Mouse (Mus musculus) liver, embryonic 16.5 days (tissue): ENCODE results near the gene Glcci1. TPM values are rescaled to one million over a fixed set of nuclear protein-coding genes. Genes with fewer than 3 reads are reported as not detected.

Source experiments
- ATAC-seq: fragments of 200-750 bp; cut with Nextera tagmentation; 2 replicates; pipeline ENCODE4 v1.8.0; 2017; ENCODE audit warnings: low read depth, mild to moderate bottlenecking, moderate number of reproducible peaks, moderate library complexity
- H3K27ac ChIP-seq: fragments of 300-500 bp; sonication (generic); 2 replicates; pipeline ENCODE4 v1.5.1; 2014; ENCODE audit warnings: mild to moderate bottlenecking, low read length
- H3K27me3 ChIP-seq: fragments of 300-500 bp; sonication (generic); 2 replicates; pipeline ENCODE4 v1.6.1; 2014; ENCODE audit warnings: low read depth, low read length, mixed read lengths; ENCODE audit not compliant: control insufficient read depth, insufficient read depth
- H3K36me3 ChIP-seq: fragments of 300-500 bp; sonication (generic); 2 replicates; pipeline ENCODE4 v1.6.1; 2014; ENCODE audit warnings: mild to moderate bottlenecking; ENCODE audit not compliant: control insufficient read depth, insufficient read depth
- H3K4me1 ChIP-seq: fragments of 300-500 bp; sonication (generic); 2 replicates; pipeline ENCODE4 v1.6.1; 2014; ENCODE audit warnings: low read depth, low read length, mixed read lengths; ENCODE audit not compliant: control insufficient read depth
- H3K4me2 ChIP-seq: fragments of 300-500 bp; sonication (generic); 2 replicates; pipeline ENCODE4 v1.6.1; 2014; ENCODE audit warnings: low read depth, low read length, mixed read lengths
- H3K4me3 ChIP-seq: fragments of 300-500 bp; sonication (generic); 2 replicates; pipeline ENCODE4 v1.5.1; 2014; ENCODE audit warnings: low read depth, mild to moderate bottlenecking, low read length
- H3K9ac ChIP-seq: fragments of 300-500 bp; sonication (generic); 2 replicates; pipeline ENCODE4 v1.6.1; 2014; ENCODE audit warnings: low read depth, low read length
- H3K9me3 ChIP-seq: fragments of 300-500 bp; sonication (generic); replicated peaks from 2 replicates; pipeline ENCODE4 v1.6.1; 2016; ENCODE audit warnings: low read length; ENCODE audit not compliant: control insufficient read depth
- WGBS: fragments of 180-500 bp; shearing (Covaris S2); extraction: QIAGEN DNeasy Blood & Tissue Kit; methylation state at CpG from one replicate; pipeline ENCODE4 v1.1.7; 2014; ENCODE audit not compliant: insufficient replicate concordance; 5-methylcytosine and 5-hydroxymethylcytosine counted together
- polyA plus RNA-seq: library from polyadenylated mRNA; unstranded; fragments of >200 nt; fragmentation: Nextera tagmentation; extraction: Ambion mirVana; gene quantifications from 2 replicates; pipeline ENCODE4 v1.2.1, GENCODE M21; 2015

The Glcci1 gene
- polyA plus RNA-seq, 1 experiment from 2014 or later, result 1.2 TPM

GRCm38 (mm10) chr6:8560682-8561081 is 51.3 kb downstream of the Glcci1 start:
- Histone ChIP-seq H3K27me3 (no peaks in the 10 kb centered on the region), H3K9me3 (no peaks in the 10 kb centered on the region), H3K4me3 (no peak overlapping the region), H3K9ac (no peak overlapping the region), H3K4me1 (no peaks in the 10 kb centered on the region), H3K36me3 (no peaks in the 10 kb centered on the region), H3K27ac (no peak overlapping the region), H3K4me2 (no peak overlapping the region)
- 83% methylated on average over 2 of the region's 2 CpGs for whole genome bisulfite sequencing
- no peak for ATAC-seq

DNA sequence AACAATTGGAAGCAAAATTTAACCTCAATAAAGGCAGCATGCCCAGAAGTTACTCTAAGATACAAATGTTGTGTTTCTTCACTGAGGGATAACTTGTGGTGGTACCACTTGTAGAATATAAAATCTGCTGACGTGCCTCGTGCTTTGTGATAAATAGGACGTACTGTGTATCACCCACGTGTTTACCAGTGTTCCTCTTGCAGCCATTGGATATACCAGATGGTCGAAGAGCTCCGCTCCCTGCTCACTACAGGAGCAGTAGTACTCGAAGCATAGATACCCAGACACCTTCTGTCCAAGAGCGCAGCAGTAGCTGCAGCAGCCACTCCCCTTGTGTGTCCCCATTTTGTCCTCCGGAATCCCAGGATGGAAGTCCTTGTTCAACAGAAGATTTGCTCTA is 73.0 kb downstream of the Glcci1 start:
- H3K4me3 ChIP-seq, result no peak overlapping the region
- no peaks in the 10 kb centered on the region for H3K9me3 ChIP-seq
- H3K4me2 ChIP-seq, result no peak overlapping the region
- H3K27me3 ChIP-seq, result no peaks in the 10 kb centered on the region
- WGBS, result 82% methylated on average over 9 of the region's 9 CpGs
- H3K4me1 ChIP-seq, result no peaks in the 10 kb centered on the region
- no peak for ATAC-seq
- no peak overlapping the region for H3K27ac ChIP-seq
- no peak overlapping the region for H3K9ac ChIP-seq
- H3K36me3 ChIP-seq, result no peaks in the 10 kb centered on the region

- WGBS, result 54% methylated on average over 3 of the region's 3 CpGs
- Histone ChIP-seq H3K27me3 (no peaks in the 10 kb centered on the region), H3K9me3 (no peaks in the 10 kb centered on the region), H3K36me3 (no peaks in the 10 kb centered on the region), H3K4me2 (no peak overlapping the region), H3K9ac (no peak overlapping the region), H3K4me1 (no peaks in the 10 kb centered on the region), H3K4me3 (no peak overlapping the region), H3K27ac (no peak overlapping the region)
- no peak for ATAC-seq
Measured at GRCm38 (mm10) chr6:8583892-8584291, 74.5 kb downstream of the Glcci1 start.

- H3K4me3 ChIP-seq, result no peak overlapping the region
- no peaks in the 10 kb centered on the region for H3K27me3 ChIP-seq
- H3K4me2 ChIP-seq, result no peak overlapping the region
- ATAC-seq, result no peak
- no peaks in the 10 kb centered on the region for H3K9me3 ChIP-seq
- H3K9ac ChIP-seq, result no peak overlapping the region
- H3K4me1 ChIP-seq, result no peaks in the 10 kb centered on the region
- H3K36me3 ChIP-seq, result no peaks in the 10 kb centered on the region
- H3K27ac ChIP-seq, result no peak overlapping the region
- WGBS, result 90% methylated on average over 9 of the region's 9 CpGs
Measured at GRCm38 (mm10) chr6:8591665-8592064, 82.3 kb downstream of the Glcci1 start.

GRCm38 (mm10) chr6:8617369-8617768 is 108.0 kb downstream of the Glcci1 start:
- ATAC-seq, result no peak
- H3K9me3 ChIP-seq, result no peaks in the 10 kb centered on the region
- H3K27ac ChIP-seq, result no peak overlapping the region
- no peak overlapping the region for H3K4me2 ChIP-seq
- no peaks in the 10 kb centered on the region for H3K36me3 ChIP-seq
- WGBS, result 32% methylated on average over 2 of the region's 2 CpGs
- H3K27me3 ChIP-seq, result no peaks in the 10 kb centered on the region
- H3K9ac ChIP-seq, result no peak overlapping the region
- no peak overlapping the region for H3K4me3 ChIP-seq
- H3K4me1 ChIP-seq, result no peaks in the 10 kb centered on the region

DNA sequence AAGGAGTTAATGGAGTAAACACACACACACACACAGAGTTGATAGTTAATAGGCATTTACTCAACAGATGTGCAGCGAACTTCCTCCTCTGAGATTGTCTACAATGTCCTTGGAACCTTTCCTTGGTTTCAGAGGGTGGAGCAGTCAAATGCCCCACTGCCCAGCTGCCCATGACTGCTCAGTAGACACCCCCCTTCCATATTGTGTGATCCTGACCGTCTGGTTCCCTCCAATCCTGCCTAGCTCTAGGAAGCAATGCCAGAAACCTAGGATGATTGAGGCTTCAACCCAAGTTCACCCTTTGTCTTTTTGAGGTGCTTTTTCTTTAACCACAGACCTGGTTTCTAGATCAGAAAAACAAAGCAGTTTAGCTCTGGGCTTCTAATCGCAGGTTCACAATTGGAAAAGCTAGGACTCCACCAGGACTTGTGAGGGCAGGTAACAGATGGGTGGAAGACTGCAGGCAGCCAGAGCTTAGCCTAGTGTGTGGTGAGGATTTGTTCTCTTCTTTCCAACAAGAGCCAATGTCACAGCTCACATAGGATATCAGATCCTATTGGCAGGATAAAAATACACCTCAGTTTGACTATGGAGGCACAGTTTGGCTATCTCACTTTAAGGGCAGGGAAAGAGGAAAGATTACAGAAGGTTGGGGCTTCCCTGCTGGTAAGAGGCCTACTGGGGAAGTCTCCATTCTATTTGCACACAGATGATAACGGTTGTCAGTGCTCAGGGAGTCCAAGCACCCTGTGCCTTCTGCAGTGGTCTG is 110.4 kb downstream of the Glcci1 start:
- no peak overlapping the region for H3K4me3 ChIP-seq
- H3K9me3 ChIP-seq, result no peaks in the 10 kb centered on the region
- no peak overlapping the region for H3K27ac ChIP-seq
- WGBS, result 55% methylated on average over 4 of the region's 4 CpGs
- no peak overlapping the region for H3K9ac ChIP-seq
- H3K36me3 ChIP-seq, result no peaks in the 10 kb centered on the region
- no peaks in the 10 kb centered on the region for H3K27me3 ChIP-seq
- H3K4me2 ChIP-seq, result no peak overlapping the region
- ATAC-seq, result no peak
- no peaks in the 10 kb centered on the region for H3K4me1 ChIP-seq

- Histone ChIP-seq H3K27ac (no peak overlapping the region), H3K9me3 (no peaks in the 10 kb centered on the region), H3K4me3 (no peak overlapping the region), H3K27me3 (no peaks in the 10 kb centered on the region), H3K4me2 (no peak overlapping the region), H3K4me1 (no peaks in the 10 kb centered on the region), H3K9ac (no peak overlapping the region), H3K36me3 (no peaks in the 10 kb centered on the region)
- ATAC-seq, result no peak
- 48% methylated on average over 3 of the region's 3 CpGs for WGBS
Measured at GRCm38 (mm10) chr6:8623045-8623444, 113.6 kb downstream of the Glcci1 start.

- Histone ChIP-seq H3K9ac (no peak overlapping the region), H3K27ac (no peak overlapping the region), H3K4me2 (no peak overlapping the region), H3K27me3 (no peaks in the 10 kb centered on the region), H3K36me3 (no peaks in the 10 kb centered on the region), H3K4me1 (no peaks in the 10 kb centered on the region; the same call in 1 of the 2 replicates), H3K9me3 (no peaks in the 10 kb centered on the region), H3K4me3 (no peak overlapping the region)
- WGBS, result 71% methylated on average over 8 of the region's 8 CpGs
- no peak for ATAC-seq
Measured at GRCm38 (mm10) chr6:8628226-8628625, 118.8 kb downstream of the Glcci1 start.

DNA sequence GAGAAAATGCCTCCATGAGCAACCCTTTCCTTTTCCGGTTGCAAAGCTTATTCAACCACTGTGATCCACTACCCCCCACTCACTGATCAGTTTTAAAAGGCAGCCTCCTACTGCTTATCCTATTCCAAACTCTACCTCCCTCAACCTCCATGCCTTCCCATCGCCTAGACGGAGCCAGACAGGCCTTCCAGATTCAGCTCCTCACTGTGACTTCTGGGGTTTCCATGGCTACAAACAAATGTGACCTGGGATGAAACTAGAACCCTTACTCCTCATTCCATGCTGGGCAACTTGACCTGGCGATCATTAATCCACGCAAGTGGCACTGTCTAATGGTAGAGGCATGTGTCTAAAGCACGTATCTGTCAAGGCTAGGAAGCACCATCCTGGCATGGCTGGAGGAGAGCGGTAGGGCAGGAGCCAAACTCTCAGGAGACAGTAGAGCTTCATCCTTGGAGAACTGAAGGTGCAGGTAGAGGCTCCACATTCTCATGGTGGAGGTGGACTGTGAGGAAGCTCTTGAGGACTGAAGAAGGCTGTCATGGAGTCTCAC is 119.4 kb downstream of the Glcci1 start:
- Histone ChIP-seq H3K4me3 (no peak overlapping the region), H3K4me1 (no peaks in the 10 kb centered on the region; the same call in 1 of the 2 replicates), H3K27ac (no peak overlapping the region), H3K9ac (no peak overlapping the region), H3K36me3 (no peaks in the 10 kb centered on the region), H3K27me3 (no peaks in the 10 kb centered on the region), H3K9me3 (no peaks in the 10 kb centered on the region), H3K4me2 (no peak overlapping the region)
- WGBS, result 75% methylated on average over 7 of the region's 7 CpGs
- ATAC-seq, result no peak
